Mouse (Mus musculus) Muller cell, postnatal 12 days (primary cell): ENCODE measurements at regions not wholly inside any gene's neighbourhood (a gene's known extent, or its start where the extent isn't known, plus 50 kb on each side); places are given as distances from the start of the nearest gene placed in this dataset.

Experiments
- DNase-seq: peaks from one replicate; pipeline ENCODE4 v3.0.0-alpha.2; 2015; ENCODE audit errors: inconsistent ontology term

GRCm38 (mm10) chr12:68365404-68366059 lies 793.5 kb downstream of the Rps29 start:
- DNase-seq, result no peak

GRCm38 (mm10) chr12:68363196-68363595 lies 795.8 kb downstream of the Rps29 start:
- DNase-seq, result peak; percentile 13

GRCm38 (mm10) chr12:68346517-68347099 lies 812.4 kb downstream of the Rps29 start:
- DNase-seq, result no peak

GRCm38 (mm10) chr12:68333796-68334195 lies 825.2 kb downstream of the Rps29 start:
- DNase-seq, result peak; percentile 18

- DNase-seq, result no peak
Measured at GRCm38 (mm10) chr12:68333366-68333765, 825.6 kb downstream of the Rps29 start.

- no peak for DNase-seq
Measured at GRCm38 (mm10) chr12:68332480-68332879, 826.5 kb downstream of the Rps29 start.
